Mouse (Mus musculus): ENCODE results near the gene Arfgap2.

DNA sequence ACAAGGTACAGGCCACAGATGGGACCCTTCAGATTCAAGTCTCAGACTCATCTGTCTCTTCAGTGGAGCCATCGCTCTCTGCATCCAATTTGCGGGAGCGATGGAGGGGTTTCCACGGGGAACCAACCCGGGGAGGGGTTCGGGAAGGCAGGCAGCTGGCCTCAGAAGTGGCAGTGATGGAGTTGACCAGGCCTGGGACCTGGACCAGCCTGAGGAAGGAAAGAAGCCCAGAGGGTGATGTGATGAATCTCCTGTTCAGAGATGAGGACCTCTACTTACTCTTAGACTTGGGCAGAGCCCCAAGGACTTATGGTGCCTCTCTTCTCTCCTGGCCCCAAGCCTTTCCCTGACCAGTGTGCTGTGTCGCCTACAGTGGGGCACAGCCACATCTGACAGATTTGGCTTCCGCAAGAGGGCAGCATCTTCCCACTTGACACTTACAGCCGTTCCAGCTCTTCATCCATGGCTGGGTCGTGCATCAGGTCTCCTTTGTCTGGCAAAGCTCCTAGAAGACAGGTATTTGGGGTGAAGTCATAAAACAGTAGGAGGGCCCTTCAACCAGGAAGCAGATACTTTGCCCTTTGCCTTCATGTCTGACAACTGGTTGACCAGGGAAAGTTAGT is 14.1 kb downstream of the Arfgap2 start:
- no peak for TF ChIP-seq POLR2A (IDR thresholded peaks at IDR 0.05; ENCODE audit: control insufficient read depth, extremely low read depth, insufficient read depth, low read length, poor library complexity)
- no peak for TF ChIP-seq CTCF (IDR thresholded peaks at IDR 0.05; ENCODE audit: borderline replicate concordance, control insufficient read depth, extremely low read depth, insufficient read depth, low read length, poor library complexity)

All from thymus, adult 2 months (tissue).